Mouse (Mus musculus): Measurements from ENCODE around the gene Notch3. TPM values are rescaled to one million over a fixed set of nuclear protein-coding genes. Genes with fewer than 3 reads are reported as not detected.

The Notch3 gene
- polyA plus RNA-seq, 1 experiment from 2014 or later: 7.7 TPM

DNA sequence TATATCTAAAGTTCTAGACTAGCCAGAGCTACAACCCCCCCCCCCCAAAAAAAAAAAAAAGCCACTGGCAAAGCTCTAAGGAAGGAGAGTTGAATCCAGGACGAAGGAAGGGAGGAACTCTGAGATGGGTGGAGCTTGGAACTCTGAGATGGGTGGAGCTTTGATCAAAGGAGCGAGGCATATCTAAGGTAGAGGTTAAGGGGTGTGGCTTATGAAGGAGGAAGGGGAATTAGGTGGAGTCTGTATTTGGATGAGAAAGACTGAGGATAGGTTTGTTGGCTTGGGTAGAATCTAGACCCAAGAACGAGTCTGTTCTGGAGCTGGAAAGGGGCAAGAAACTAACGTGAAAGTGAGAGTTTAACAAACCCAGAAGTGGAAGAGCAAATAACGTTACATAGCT, 23.2 kb upstream of the Notch3 start:
- Histone ChIP-seq H3K36me3 (ENCODE audit: poor library complexity, severe bottlenecking) (no peaks in the 10 kb centered on the region), H3K9ac (no peak overlapping the region), H3K4me2 (peak overlapping the region; percentile 70), H3K27ac (no peak overlapping the region), H3K4me1 (peaks cover 11% of the 10 kb centered on the region), H3K4me3 (no peak overlapping the region), H3K9me3 (replicated peaks) (no peaks in the 10 kb centered on the region), H3K27me3 (peaks cover 19% of the 10 kb centered on the region)
- ATAC-seq: no peak
- 17% methylated on average over 5 of the region's 5 CpGs for WGBS

GRCm38 (mm10) chr17:32188863-32189636, 22.4 kb upstream of the Notch3 start, which contains the start of gene Ephx3:
Gene Ephx3, minus strand, starts transcription at chr17:32189549.
- Histone ChIP-seq H3K27me3 (peaks cover 19% of the 10 kb centered on the region), H3K9ac (peak within 1 kb of the TSS; percentile 60), H3K4me1 (peaks cover 11% of the 10 kb centered on the region), H3K4me3 (peak within 1 kb of the TSS; percentile 37), H3K27ac (no peak within 1 kb of the TSS), H3K9me3 (replicated peaks) (no peaks in the 10 kb centered on the region), H3K4me2 (peak within 1 kb of the TSS; percentile 70), H3K36me3 (ENCODE audit: poor library complexity, severe bottlenecking) (no peaks in the 10 kb centered on the region)
- WGBS: 5% methylated on average over 42 of the region's 42 CpGs
- ATAC-seq: peak; percentile 70; the same call in 1 of the 2 replicates

GRCm38 (mm10) chr17:32183017-32183416, 16.4 kb upstream of the Notch3 start:
- Histone ChIP-seq H3K4me2 (no peak overlapping the region), H3K36me3 (ENCODE audit: poor library complexity, severe bottlenecking) (no peaks in the 10 kb centered on the region), H3K4me1 (peaks cover 27% of the 10 kb centered on the region), H3K9me3 (replicated peaks) (no peaks in the 10 kb centered on the region), H3K9ac (0 out of 2 replicates have a peak overlapping the region, but pooled peaks have one; percentile 8), H3K27me3 (peaks cover 1% of the 10 kb centered on the region), H3K4me3 (no peak overlapping the region), H3K27ac (no peak overlapping the region)
- WGBS: 10% methylated on average over 8 of the region's 8 CpGs
- ATAC-seq: no peak

DNA sequence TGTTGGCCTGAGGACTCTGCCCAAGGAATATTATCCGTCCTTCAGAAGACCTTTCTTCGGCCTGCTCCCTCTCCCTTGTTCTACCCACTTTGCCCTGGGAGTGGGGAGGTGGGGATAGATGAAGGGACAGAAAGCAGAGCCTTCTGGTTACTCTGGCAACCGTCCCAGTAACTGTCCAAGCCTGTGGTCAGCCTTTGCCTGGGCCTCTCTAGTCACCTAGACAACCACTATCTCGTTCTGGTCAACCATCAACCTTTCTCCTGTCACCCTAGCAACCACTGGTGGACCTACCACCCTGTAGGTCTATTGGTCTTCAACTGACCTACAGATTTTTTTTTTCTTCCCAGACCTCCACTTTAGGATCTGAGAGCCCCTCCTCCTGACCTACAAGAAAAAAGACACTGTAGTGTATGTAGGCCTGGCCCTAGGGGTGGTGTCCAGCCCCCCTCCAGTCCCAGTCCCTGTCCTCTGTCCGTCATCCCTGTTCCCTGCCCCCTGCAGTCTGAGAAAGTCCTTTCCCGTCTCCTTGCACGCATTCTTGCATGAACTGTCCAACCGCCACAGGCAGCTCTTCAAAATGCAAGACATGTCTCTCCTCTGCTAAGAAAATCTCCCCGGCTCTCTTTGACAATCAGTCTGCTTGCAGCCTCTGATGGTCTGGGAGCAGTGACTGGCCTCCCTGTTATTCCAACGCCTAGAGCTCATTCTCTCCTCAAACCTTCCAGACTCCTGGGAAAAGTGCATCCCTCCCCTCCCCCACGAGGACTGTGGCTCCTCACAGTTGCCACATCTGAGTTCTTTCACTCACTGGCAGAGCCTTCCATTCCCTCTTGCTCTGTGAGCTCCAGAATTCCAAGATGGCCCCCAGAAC, 13.2 kb upstream of the Notch3 start:
- H3K4me1 ChIP-seq: peaks cover 27% of the 10 kb centered on the region

GRCm38 (mm10) chr17:32176919-32177318, 10.3 kb upstream of the Notch3 start:
- Histone ChIP-seq H3K4me3 (no peak overlapping the region), H3K36me3 (ENCODE audit: poor library complexity, severe bottlenecking) (no peaks in the 10 kb centered on the region), H3K27me3 (no peaks in the 10 kb centered on the region), H3K4me2 (no peak overlapping the region), H3K4me1 (peaks cover 18% of the 10 kb centered on the region), H3K9me3 (replicated peaks) (no peaks in the 10 kb centered on the region), H3K9ac (no peak overlapping the region), H3K27ac (no peak overlapping the region)
- ATAC-seq: no peak
- WGBS: 87% methylated on average over 4 of the region's 4 CpGs

More for the DNA sequence above, 13.2 kb upstream of the Notch3 start:
- H3K4me3 ChIP-seq: no peak overlapping the region
- no peaks in the 10 kb centered on the region for H3K36me3 ChIP-seq (ENCODE audit: poor library complexity, severe bottlenecking)
- no peaks in the 10 kb centered on the region for H3K9me3 ChIP-seq (replicated peaks)
- H3K9ac ChIP-seq: no peak overlapping the region
- peak overlapping the region; percentile 0; the same call in 1 of the 2 replicates for H3K4me2 ChIP-seq
- 33% methylated on average over 11 of the region's 11 CpGs for WGBS
- 0 out of 2 replicates have a peak, but pooled peaks have one; percentile 53 for ATAC-seq
- no peaks in the 10 kb centered on the region for H3K27me3 ChIP-seq
- H3K27ac ChIP-seq: peak overlapping the region; percentile 75

DNA sequence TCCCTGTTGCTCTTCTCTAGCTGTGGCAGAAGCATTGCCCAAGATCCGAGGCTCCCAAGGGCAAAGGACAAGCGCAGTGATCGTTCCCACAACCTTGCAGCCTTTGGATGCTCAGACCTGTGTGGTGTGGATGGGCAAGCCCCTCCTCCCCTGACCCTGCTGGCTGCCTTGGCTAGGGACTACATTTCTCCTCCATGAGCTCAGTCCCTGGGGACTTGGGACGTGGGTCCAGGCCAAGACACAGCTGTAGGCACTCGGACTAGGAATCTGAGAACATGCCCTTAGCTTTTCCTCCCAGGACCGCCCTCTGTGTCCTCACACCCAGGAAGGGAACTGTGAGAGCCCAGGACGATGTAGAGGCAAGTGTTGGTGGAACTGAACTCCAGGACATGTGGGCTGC, 6.5 kb upstream of the Notch3 start:
- ATAC-seq: no peak
- H3K4me2 ChIP-seq: no peak overlapping the region
- no peaks in the 10 kb centered on the region for H3K9me3 ChIP-seq (replicated peaks)
- no peaks in the 10 kb centered on the region for H3K27me3 ChIP-seq
- H3K27ac ChIP-seq: no peak overlapping the region
- no peaks in the 10 kb centered on the region for H3K36me3 ChIP-seq (ENCODE audit: poor library complexity, severe bottlenecking)
- no peak overlapping the region for H3K4me3 ChIP-seq
- WGBS: 64% methylated on average over 7 of the region's 7 CpGs
- H3K4me1 ChIP-seq: no peaks in the 10 kb centered on the region
- no peak overlapping the region for H3K9ac ChIP-seq

DNA sequence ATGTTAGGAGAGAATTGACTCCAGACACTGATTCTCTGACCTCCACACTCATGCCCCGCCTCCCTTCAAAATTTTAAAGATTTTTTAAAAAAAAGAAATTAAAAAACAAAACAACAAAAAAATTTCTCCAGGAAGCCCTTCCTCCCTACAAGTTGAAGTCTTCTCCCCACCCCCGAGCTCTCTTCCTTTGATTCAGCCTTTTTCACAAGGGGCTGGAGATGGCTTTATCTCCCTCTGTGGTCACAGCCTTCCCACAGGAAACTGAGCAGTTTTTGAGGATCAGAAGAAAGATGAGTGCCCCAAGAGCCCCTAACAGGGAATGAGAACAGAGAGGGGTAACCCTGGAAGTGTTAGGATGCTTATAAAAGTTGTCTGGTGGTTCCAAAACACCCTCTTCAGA, 5.8 kb upstream of the Notch3 start:
- no peak overlapping the region for H3K27ac ChIP-seq
- no peak overlapping the region for H3K4me2 ChIP-seq
- H3K27me3 ChIP-seq: no peaks in the 10 kb centered on the region
- no peak for ATAC-seq
- no peaks in the 10 kb centered on the region for H3K9me3 ChIP-seq (replicated peaks)
- H3K4me1 ChIP-seq: no peaks in the 10 kb centered on the region
- no peaks in the 10 kb centered on the region for H3K36me3 ChIP-seq (ENCODE audit: poor library complexity, severe bottlenecking)
- no peak overlapping the region for H3K4me3 ChIP-seq
- no peak overlapping the region for H3K9ac ChIP-seq
- 78% methylated on average over 2 of the region's 2 CpGs for whole genome bisulfite sequencing

GRCm38 (mm10) chr17:32169518-32170225, 3.0 kb upstream of the Notch3 start:
- Histone ChIP-seq H3K27ac (no peak overlapping the region), H3K36me3 (ENCODE audit: poor library complexity, severe bottlenecking) (no peaks in the 10 kb centered on the region), H3K4me1 (peaks cover 20% of the 10 kb centered on the region), H3K4me2 (no peak overlapping the region), H3K27me3 (no peaks in the 10 kb centered on the region), H3K9me3 (replicated peaks) (no peaks in the 10 kb centered on the region), H3K4me3 (no peak overlapping the region), H3K9ac (no peak overlapping the region)
- no peak for ATAC-seq
- 85% methylated on average over 4 of the region's 4 CpGs for WGBS

GRCm38 (mm10) chr17:32165803-32166595, 653 bp downstream of the Notch3 start:
- H3K4me2 ChIP-seq: peak overlapping the region; percentile 87
- peaks cover 50% of the 10 kb centered on the region for H3K4me1 ChIP-seq
- H3K27me3 ChIP-seq: no peaks in the 10 kb centered on the region
- peak overlapping the region; percentile 81 for H3K9ac ChIP-seq
- peak; percentile 77 for ATAC-seq
- H3K36me3 ChIP-seq (ENCODE audit: poor library complexity, severe bottlenecking): no peaks in the 10 kb centered on the region
- peak overlapping the region; percentile 90 for H3K27ac ChIP-seq
- peak overlapping the region; percentile 62 for H3K4me3 ChIP-seq
- under 1% methylated on average over 33 of the region's 43 CpGs for WGBS
- H3K9me3 ChIP-seq (replicated peaks): no peaks in the 10 kb centered on the region

GRCm38 (mm10) chr17:32165266-32165802, 1.3 kb downstream of the Notch3 start:
- no peaks in the 10 kb centered on the region for H3K27me3 ChIP-seq
- WGBS: 4% methylated on average over 9 of the region's 9 CpGs
- no peaks in the 10 kb centered on the region for H3K36me3 ChIP-seq (ENCODE audit: poor library complexity, severe bottlenecking)
- peak overlapping the region; percentile 62 for H3K4me3 ChIP-seq
- ATAC-seq: peak; percentile 79
- H3K27ac ChIP-seq: peak overlapping the region; percentile 90
- peak overlapping the region; percentile 87 for H3K4me2 ChIP-seq
- peak overlapping the region; percentile 81 for H3K9ac ChIP-seq
- H3K9me3 ChIP-seq (replicated peaks): no peaks in the 10 kb centered on the region
- peaks cover 50% of the 10 kb centered on the region for H3K4me1 ChIP-seq

GRCm38 (mm10) chr17:32164780-32165179, 1.9 kb downstream of the Notch3 start:
- H3K4me1 ChIP-seq: peaks cover 50% of the 10 kb centered on the region
- no peaks in the 10 kb centered on the region for H3K9me3 ChIP-seq (replicated peaks)
- peak overlapping the region; percentile 62 for H3K4me3 ChIP-seq
- H3K9ac ChIP-seq: 0 out of 2 replicates have a peak overlapping the region, but pooled peaks have one; percentile 81
- H3K4me2 ChIP-seq: peak overlapping the region; percentile 87
- peak overlapping the region; percentile 90; the same call in 1 of the 2 replicates for H3K27ac ChIP-seq
- no peaks in the 10 kb centered on the region for H3K36me3 ChIP-seq (ENCODE audit: poor library complexity, severe bottlenecking)
- no peak for ATAC-seq
- H3K27me3 ChIP-seq: no peaks in the 10 kb centered on the region

Data from forebrain, embryonic 13.5 days (tissue).